Mouse (Mus musculus) thymus, adult 2 months (tissue): ENCODE results near the gene Grwd1. TPM values are rescaled to one million over a fixed set of nuclear protein-coding genes. Genes with fewer than 3 reads are reported as not detected.

Experiments
- DNase-seq: peaks from one replicate; pipeline ENCODE4 v3.0.0; 2021
- H3K27ac ChIP-seq: fragments of 200-500 bp; 2 replicates; pipeline ENCODE4 v1.5.1; 2012; ENCODE audit warnings: low read length, control low read depth; ENCODE audit not compliant: control insufficient read depth, insufficient read depth
- H3K27me3 ChIP-seq: fragments of 200-500 bp; 2 replicates; pipeline ENCODE4 v1.6.1; 2012; ENCODE audit warnings: mild to moderate bottlenecking, low read length, moderate library complexity, mixed read lengths; ENCODE audit not compliant: control insufficient read depth, insufficient read depth
- H3K36me3 ChIP-seq: fragments of 200-500 bp; 2 replicates; pipeline ENCODE4 v1.6.1; 2012; ENCODE audit warnings: mild to moderate bottlenecking, low read length, moderate library complexity; ENCODE audit not compliant: control insufficient read depth, insufficient read depth
- H3K4me1 ChIP-seq: fragments of 200-500 bp; replicated peaks from 2 replicates; pipeline ENCODE4 v1.6.1; 2012; ENCODE audit warnings: low read length; ENCODE audit not compliant: control insufficient read depth, insufficient read depth
- H3K4me3 ChIP-seq: fragments of 200-500 bp; 2 replicates; pipeline ENCODE4 v1.5.1; 2012; ENCODE audit warnings: mild to moderate bottlenecking, low read length, control low read depth, moderate library complexity; ENCODE audit not compliant: control insufficient read depth, insufficient read depth
- CTCF ChIP-seq: fragments of 200-500 bp; IDR thresholded peaks from 2 replicates; pipeline ENCODE4 v1.5.1; 2012; ENCODE audit warnings: mild to moderate bottlenecking, control low read depth, low read length, moderate library complexity, borderline replicate concordance; ENCODE audit not compliant: control insufficient read depth, poor library complexity, insufficient read depth; ENCODE audit errors: extremely low read depth
- POLR2A ChIP-seq: fragments of 200-500 bp; IDR thresholded peaks from 2 replicates; pipeline ENCODE4 v1.6.1; 2012; ENCODE audit warnings: mild to moderate bottlenecking, low read length, control low read depth, moderate library complexity; ENCODE audit not compliant: control insufficient read depth, poor library complexity, insufficient read depth; ENCODE audit errors: extremely low read depth
- WGBS: fragments of 180-500 bp; shearing (Covaris S2); methylation state at CpG from one replicate; pipeline ENCODE4 v1.1.7; 2018; 5-methylcytosine and 5-hydroxymethylcytosine counted together
- polyA plus RNA-seq: library from polyadenylated mRNA; depleted of rRNA; stranded (reverse); fragments of >200 nt; gene quantifications from 2 replicates; pipeline ENCODE4 v1.2.3, GENCODE M21; 2012

Grwd1 gene
- polyA plus RNA-seq, 1 experiment, result 22.4 TPM

- peaks cover 16% of the 10 kb centered on the region for H3K4me1 ChIP-seq
- no peak overlapping the region for H3K27ac ChIP-seq
- TF ChIP-seq POLR2A, result no peak
- no peak for TF ChIP-seq CTCF
- H3K27me3 ChIP-seq, result no peaks in the 10 kb centered on the region
- 97% methylated on average over 8 of the region's 8 CpGs for WGBS
- no peak for DNase-seq
- no peak overlapping the region for H3K4me3 ChIP-seq
- H3K36me3 ChIP-seq, result peaks cover 46% of the 10 kb centered on the region
Measured at GRCm38 (mm10) chr7:45812921-45813320, 17.8 kb downstream of the Grwd1 start.

- Histone ChIP-seq H3K27ac (no peak overlapping the region), H3K4me1 (peaks cover 9% of the 10 kb centered on the region), H3K27me3 (no peaks in the 10 kb centered on the region), H3K36me3 (peaks cover 54% of the 10 kb centered on the region), H3K4me3 (no peak overlapping the region)
- 94% methylated on average over 14 of the region's 14 CpGs for WGBS
- TF ChIP-seq CTCF (no peak), POLR2A (no peak)
- DNase-seq, result no peak
Measured at GRCm38 (mm10) chr7:45809276-45810075, 21.3 kb downstream of the Grwd1 start.

GRCm38 (mm10) chr7:45808471-45808870 is 22.3 kb downstream of the Grwd1 start:
- TF ChIP-seq POLR2A (no peak), CTCF (no peak)
- DNase-seq, result no peak
- Histone ChIP-seq H3K27ac (no peak overlapping the region), H3K4me3 (no peak overlapping the region), H3K27me3 (no peaks in the 10 kb centered on the region), H3K36me3 (peaks cover 54% of the 10 kb centered on the region), H3K4me1 (peaks cover 7% of the 10 kb centered on the region)
- WGBS, result 88% methylated on average over 11 of the region's 11 CpGs

GRCm38 (mm10) chr7:45805941-45806340 is 24.8 kb downstream of the Grwd1 start:
- no peak for DNase-seq
- TF ChIP-seq CTCF (no peak), POLR2A (no peak)
- no peak overlapping the region for H3K4me3 ChIP-seq
- no peak overlapping the region for H3K27ac ChIP-seq
- WGBS, result 86% methylated on average over 5 of the region's 5 CpGs
- peaks cover 3% of the 10 kb centered on the region for H3K4me1 ChIP-seq
- H3K27me3 ChIP-seq, result no peaks in the 10 kb centered on the region
- peaks cover 38% of the 10 kb centered on the region for H3K36me3 ChIP-seq

- H3K4me3 ChIP-seq, result no peak overlapping the region
- WGBS, result 95% methylated on average over 6 of the region's 6 CpGs
- H3K4me1 ChIP-seq, result peaks cover 15% of the 10 kb centered on the region
- H3K36me3 ChIP-seq, result peaks cover 4% of the 10 kb centered on the region
- no peak for TF ChIP-seq POLR2A
- no peak for TF ChIP-seq CTCF
- H3K27me3 ChIP-seq, result peaks cover 11% of the 10 kb centered on the region; the same call in 1 of the 2 replicates
- no peak for DNase-seq
- H3K27ac ChIP-seq, result no peak overlapping the region
Measured at GRCm38 (mm10) chr7:45802551-45802950, 28.2 kb downstream of the Grwd1 start.

GRCm38 (mm10) chr7:45801348-45801747 is 29.4 kb downstream of the Grwd1 start:
- peak; percentile 91 for DNase-seq
- WGBS, result under 1% methylated on average over 12 of the region's 12 CpGs
- Histone ChIP-seq H3K27me3 (peaks cover 15% of the 10 kb centered on the region; the same call in 1 of the 2 replicates), H3K27ac (no peak overlapping the region), H3K4me3 (no peak overlapping the region), H3K36me3 (no peaks in the 10 kb centered on the region), H3K4me1 (peaks cover 15% of the 10 kb centered on the region)
- TF ChIP-seq POLR2A, result no peak
- TF ChIP-seq CTCF, result peak; percentile 99

GRCm38 (mm10) chr7:45800546-45801204 is 30.1 kb downstream of the Grwd1 start:
- 3% methylated on average over 25 of the region's 25 CpGs for WGBS
- TF ChIP-seq POLR2A, result no peak
- no peak for TF ChIP-seq CTCF
- no peak overlapping the region for H3K27ac ChIP-seq
- peaks cover 15% of the 10 kb centered on the region for H3K4me1 ChIP-seq
- peaks cover 15% of the 10 kb centered on the region; the same call in 1 of the 2 replicates for H3K27me3 ChIP-seq
- no peaks in the 10 kb centered on the region for H3K36me3 ChIP-seq
- peak overlapping the region; percentile 11; the same call in 1 of the 2 replicates for H3K4me3 ChIP-seq
- no peak for DNase-seq
